Mouse (Mus musculus): ENCODE measurements at regions not wholly inside any gene's neighbourhood (a gene's known extent, or its start where the extent isn't known, plus 50 kb on each side); places are given as distances from the start of the nearest gene placed in this dataset.

DNA sequence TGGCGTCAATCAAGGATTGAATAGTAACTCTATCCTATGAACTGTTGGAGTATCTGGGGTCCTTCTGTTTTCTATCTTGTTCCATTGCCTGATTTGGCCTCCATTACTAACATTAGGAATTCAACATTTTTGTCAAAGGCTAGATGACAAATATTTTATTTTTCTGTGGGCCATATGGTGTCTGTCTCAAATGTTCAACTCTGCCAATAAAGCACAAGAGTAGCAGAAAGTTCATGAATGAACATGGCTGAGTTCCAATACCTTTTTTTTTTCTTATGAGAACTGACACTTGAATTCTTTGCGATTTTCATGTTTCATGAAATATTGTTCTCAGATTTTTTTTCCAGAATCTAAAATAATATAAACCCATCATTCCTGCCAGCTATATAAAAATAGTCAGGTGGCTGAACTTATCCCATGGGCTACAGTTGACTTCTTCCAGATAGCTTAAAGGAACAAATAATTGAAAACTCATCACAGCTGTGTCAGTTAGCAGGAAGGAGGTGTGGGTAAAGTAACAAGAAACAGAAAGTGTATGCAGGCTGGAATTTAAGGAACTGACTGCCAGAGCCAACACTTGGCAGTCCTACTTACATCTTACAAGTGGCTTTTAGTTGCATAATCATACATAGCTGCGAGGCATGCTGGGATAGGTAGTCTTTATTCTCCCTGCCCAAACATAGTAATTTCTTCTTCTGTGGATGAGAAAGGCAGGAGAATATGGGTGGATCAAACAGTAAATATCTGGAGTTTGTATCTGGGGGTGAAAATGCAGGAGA lies 469.8 kb downstream of the Bckdhb start:
- H3K27ac ChIP-seq (ENCODE audit: insufficient read depth, low read depth, low read length) = no peak overlapping the region
- no peak overlapping the region for H3K4me3 ChIP-seq (ENCODE audit: low read depth, low read length)
- WGBS = 72% methylated on average over 3 of the region's 3 CpGs
- H3K4me1 ChIP-seq (ENCODE audit: control insufficient read depth, insufficient read depth, insufficient read length, low read length) = no peaks in the 10 kb centered on the region
- H3K36me3 ChIP-seq (ENCODE audit: control insufficient read depth, insufficient read depth, low read length) = no peaks in the 10 kb centered on the region
- H3K27me3 ChIP-seq (ENCODE audit: control insufficient read depth, insufficient read depth, low read length) = no peaks in the 10 kb centered on the region
- TF ChIP-seq CTCF (IDR thresholded peaks at IDR 0.05; ENCODE audit: extremely low read depth, insufficient read length, insufficient replicate concordance, low read depth, low read length) (no peak), POLR2A (IDR thresholded peaks at IDR 0.05; ENCODE audit: low read depth, low read length) (no peak)

DNA sequence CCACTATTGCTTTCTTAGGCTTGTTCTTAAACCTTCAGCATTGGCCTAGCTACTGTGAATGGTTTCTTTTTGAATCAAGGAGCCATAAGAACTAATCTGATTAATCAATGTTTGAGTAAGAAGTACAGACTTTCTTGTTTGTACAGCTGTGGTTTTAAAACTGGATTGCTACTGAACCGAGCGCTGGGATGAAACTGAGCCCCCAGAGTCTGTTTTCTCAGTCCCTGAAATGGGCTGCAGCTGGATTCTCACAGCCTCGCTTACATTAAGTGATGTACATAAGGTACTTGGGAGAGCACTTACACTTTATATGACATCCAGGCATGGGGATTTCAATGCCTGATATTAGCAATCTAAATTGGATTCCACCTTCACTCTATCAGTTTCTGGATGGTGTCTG lies 474.5 kb downstream of the Bckdhb start:
- H3K36me3 ChIP-seq (ENCODE audit: control insufficient read depth, insufficient read depth, low read length) = no peaks in the 10 kb centered on the region
- no peak overlapping the region for H3K27ac ChIP-seq (ENCODE audit: insufficient read depth, low read depth, low read length)
- no peak overlapping the region for H3K4me3 ChIP-seq (ENCODE audit: low read depth, low read length)
- TF ChIP-seq CTCF (IDR thresholded peaks at IDR 0.05; ENCODE audit: extremely low read depth, insufficient read length, insufficient replicate concordance, low read depth, low read length) (no peak), POLR2A (IDR thresholded peaks at IDR 0.05; ENCODE audit: low read depth, low read length) (no peak)
- H3K27me3 ChIP-seq (ENCODE audit: control insufficient read depth, insufficient read depth, low read length) = no peaks in the 10 kb centered on the region
- H3K4me1 ChIP-seq (ENCODE audit: control insufficient read depth, insufficient read depth, insufficient read length, low read length) = no peaks in the 10 kb centered on the region
- WGBS = 21% methylated on average over 3 of the region's 3 CpGs

GRCm38 (mm10) chr9:84408260-84409203 lies 483.6 kb downstream of the Bckdhb start:
- WGBS = 65% methylated on average over 10 of the region's 10 CpGs
- Histone ChIP-seq H3K4me3 (ENCODE audit: low read depth, low read length) (no peak overlapping the region), H3K4me1 (ENCODE audit: control insufficient read depth, insufficient read depth, insufficient read length, low read length) (no peaks in the 10 kb centered on the region), H3K27me3 (ENCODE audit: control insufficient read depth, insufficient read depth, low read length) (no peaks in the 10 kb centered on the region), H3K36me3 (ENCODE audit: control insufficient read depth, insufficient read depth, low read length) (no peaks in the 10 kb centered on the region), H3K27ac (ENCODE audit: insufficient read depth, low read depth, low read length) (no peak overlapping the region)
- TF ChIP-seq CTCF (IDR thresholded peaks at IDR 0.05; ENCODE audit: extremely low read depth, insufficient read length, insufficient replicate concordance, low read depth, low read length) = no peak

Data from small intestine, adult 2 months (tissue).